Mouse (Mus musculus) testis, adult 2 months (tissue): Measurements from ENCODE around the gene Zfpl1.

Experiments
- CTCF ChIP-seq: fragments of 200-500 bp; IDR thresholded peaks from 2 replicates; pipeline ENCODE4 v1.5.1; 2012; ENCODE audit warnings: low read depth, mild to moderate bottlenecking, inconsistent platforms, low read length, moderate library complexity; ENCODE audit not compliant: control insufficient read depth, insufficient read depth, insufficient replicate concordance
- POLR2A ChIP-seq: fragments of 200-500 bp; IDR thresholded peaks from 2 replicates; pipeline ENCODE4 v1.6.1; 2012; ENCODE audit warnings: low read depth, mild to moderate bottlenecking, inconsistent platforms, low read length, moderate library complexity; ENCODE audit not compliant: control insufficient read depth

DNA sequence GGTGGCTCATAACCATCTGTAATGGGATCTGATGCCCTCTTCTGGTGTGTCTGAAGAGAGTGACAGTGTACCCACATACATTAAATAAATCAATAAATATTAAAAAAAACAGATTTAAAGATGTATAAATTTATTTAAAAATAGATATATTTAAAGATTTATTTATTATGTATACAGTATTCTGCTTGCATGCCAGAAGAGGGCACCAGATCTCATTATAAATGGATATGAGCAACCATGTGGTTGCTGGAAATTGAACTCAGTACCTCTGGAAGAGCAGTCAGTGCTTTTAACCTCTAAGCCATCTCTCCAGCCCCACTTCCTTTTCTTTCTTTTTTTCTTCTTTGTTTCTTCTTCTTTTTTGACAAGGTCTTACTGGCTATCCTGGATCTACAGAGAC is 44.8 kb downstream of the Zfpl1 start:
- TF ChIP-seq CTCF (no peak), POLR2A (no peak)
